Mouse (Mus musculus): ENCODE results near the gene AW011738. TPM values are rescaled to one million over a fixed set of nuclear protein-coding genes. Genes with fewer than 3 reads are reported as not detected.
A peak's percentile ranks its signal among the peaks of the same experiment; 100 is the strongest.

The AW011738 gene
- polyA plus RNA-seq, 1 experiment = 0.89 TPM

DNA sequence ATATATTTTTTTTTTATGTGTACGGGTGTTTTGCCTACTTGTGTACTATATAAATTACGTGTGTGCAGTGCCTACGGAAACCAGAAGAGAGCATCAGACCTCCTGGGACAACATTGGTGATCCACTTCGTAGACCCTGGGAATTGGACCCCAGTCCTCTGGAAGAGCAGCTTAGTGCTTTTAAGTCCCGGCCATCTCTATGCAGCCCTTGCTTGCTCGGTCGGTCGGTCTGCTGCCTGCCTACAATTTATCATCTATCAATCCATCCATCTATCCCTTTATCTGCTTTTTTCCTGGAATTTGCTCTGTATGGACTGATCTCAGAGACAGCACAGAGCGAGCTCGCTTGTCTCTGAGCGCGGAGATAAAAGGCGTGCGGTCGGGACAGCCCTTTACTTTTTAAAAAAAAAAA lies 32.3 kb downstream of the AW011738 start:
- peaks cover 37% of the 10 kb centered on the region for H3K4me1 ChIP-seq
- no peak for TF ChIP-seq GATA1 (IDR thresholded peaks at IDR 0.05; ENCODE audit: borderline replicate concordance, low read length)
- TF ChIP-seq FLI1 (IDR thresholded peaks at IDR 0.05; ENCODE audit: low read length) = no peak
- peak overlapping the region; percentile 95 for H3K4me3 ChIP-seq (replicated peaks)
- no peaks in the 10 kb centered on the region for H3K9me3 ChIP-seq
- H3K27me3 ChIP-seq (replicated peaks) = peaks cover 7% of the 10 kb centered on the region
- peaks cover 61% of the 10 kb centered on the region for H3K36me3 ChIP-seq (replicated peaks; ENCODE audit: low read length)

DNA sequence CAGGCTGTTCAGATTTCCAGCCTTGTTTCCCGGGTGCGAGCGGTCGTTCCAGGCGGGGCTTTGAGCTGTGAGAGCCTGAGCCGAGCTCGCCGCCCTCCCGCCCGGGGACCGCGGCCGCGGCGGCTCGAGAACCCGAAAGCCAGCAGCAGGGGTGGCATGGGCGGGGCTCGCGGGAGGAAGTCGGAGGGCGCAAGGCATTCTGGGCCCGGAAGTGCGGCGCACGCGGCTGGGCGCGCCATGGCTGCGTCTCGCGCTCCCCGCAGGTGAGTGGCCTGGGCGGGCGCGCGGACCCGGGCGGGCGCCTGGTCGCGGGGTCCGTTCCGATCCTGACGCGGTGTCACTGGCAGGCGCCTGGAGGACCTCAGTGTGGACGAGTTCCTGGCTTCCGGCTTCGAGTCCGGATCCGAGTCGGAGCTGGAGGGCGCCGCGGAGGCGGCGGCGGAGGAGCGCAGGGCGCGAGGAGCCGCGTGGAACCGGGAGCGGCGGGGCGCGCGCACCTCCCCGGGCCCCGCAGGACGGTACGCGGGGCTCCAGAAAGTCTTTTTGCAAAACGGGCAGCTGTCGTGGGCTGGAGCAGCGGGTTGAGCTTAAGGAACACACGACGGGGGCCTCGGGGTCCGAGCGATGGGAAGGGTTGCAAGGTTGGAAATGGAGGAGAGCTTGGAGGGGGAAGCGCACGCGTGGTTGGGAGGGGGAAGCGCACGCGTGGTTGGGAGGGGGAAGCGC lies 32.9 kb downstream of the AW011738 start, which contains the start of gene Noc2l:
Gene Noc2l, plus strand, starts transcription at position 203 of the 726 bp plus-strand sequence.
- Histone ChIP-seq H3K36me3 (replicated peaks; ENCODE audit: low read length) (peaks cover 61% of the 10 kb centered on the region), H3K27me3 (replicated peaks) (peaks cover 7% of the 10 kb centered on the region), H3K9me3 (no peaks in the 10 kb centered on the region), H3K4me3 (replicated peaks) (peak within 1 kb of the TSS; percentile 96), H3K4me1 (peaks cover 37% of the 10 kb centered on the region)
- TF ChIP-seq GATA1 (IDR thresholded peaks at IDR 0.05; ENCODE audit: borderline replicate concordance, low read length) (no peak), FLI1 (IDR thresholded peaks at IDR 0.05; ENCODE audit: low read length) (peak; percentile 46; the same call in 1 of the 2 replicates)

DNA sequence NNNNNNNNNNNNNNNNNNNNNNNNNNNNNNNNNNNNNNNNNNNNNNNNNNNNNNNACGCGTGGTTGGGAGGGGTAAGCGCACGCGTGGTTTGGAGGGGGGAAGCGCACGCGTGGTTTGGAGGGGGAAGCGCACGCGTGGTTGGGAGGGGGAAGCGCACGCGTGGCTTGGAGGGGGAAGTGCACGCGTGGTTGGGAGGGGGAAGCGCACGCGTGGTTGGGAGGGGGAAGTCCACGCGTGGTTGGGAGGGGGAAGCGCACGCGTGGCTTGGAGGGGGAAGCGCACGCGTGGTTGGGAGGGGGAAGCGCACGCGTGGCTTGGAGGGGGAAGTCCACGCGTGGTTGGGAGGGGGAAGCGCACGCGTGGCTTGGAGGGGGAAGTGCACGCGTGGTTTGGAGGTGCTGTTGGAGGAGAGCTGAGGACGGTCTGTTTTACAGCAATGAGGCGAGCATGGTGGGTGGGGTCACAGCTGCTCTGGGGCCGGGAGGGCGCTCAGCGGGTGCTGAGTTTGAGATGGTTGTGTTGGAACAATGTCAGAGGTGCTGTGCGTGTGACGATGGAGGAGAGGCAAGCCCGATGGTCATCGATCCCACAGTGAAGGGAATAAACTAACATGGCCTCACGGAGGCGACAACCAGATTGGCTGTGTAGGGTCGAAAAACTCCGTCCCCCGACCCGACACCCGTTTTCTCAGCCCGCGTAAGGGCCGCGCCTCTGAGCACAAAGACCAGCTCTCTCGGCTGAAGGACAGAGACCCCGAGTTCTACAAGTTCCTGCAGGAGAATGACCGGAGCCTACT lies 33.7 kb downstream of the AW011738 start:
- TF ChIP-seq GATA1 (IDR thresholded peaks at IDR 0.05; ENCODE audit: borderline replicate concordance, low read length) = no peak
- TF ChIP-seq FLI1 (IDR thresholded peaks at IDR 0.05; ENCODE audit: low read length) = no peak
- Histone ChIP-seq H3K4me1 (peaks cover 37% of the 10 kb centered on the region), H3K27me3 (replicated peaks) (peaks cover 7% of the 10 kb centered on the region), H3K36me3 (replicated peaks; ENCODE audit: low read length) (peaks cover 61% of the 10 kb centered on the region), H3K9me3 (no peaks in the 10 kb centered on the region), H3K4me3 (replicated peaks) (peak overlapping the region; percentile 92)

DNA sequence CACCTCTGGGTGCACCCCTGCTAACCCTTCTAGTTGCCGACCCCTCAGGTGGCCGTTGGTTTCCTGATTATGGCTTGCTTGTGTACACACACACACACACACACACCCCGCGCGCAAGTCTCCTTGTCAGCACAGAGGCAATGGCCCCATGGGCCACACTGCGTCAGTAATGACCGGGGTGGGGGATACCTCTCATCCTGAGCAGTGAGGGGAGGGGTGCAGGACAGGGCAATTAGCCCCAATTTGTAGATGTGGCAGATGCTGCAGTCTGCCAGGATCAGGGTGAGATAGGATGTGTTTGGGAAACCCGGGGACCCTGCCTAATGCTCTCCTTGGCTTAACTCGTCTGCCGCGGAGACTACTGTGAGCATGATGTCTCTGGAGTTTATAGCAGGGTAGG lies 46.5 kb downstream of the AW011738 start:
- no peak for TF ChIP-seq FLI1 (IDR thresholded peaks at IDR 0.05; ENCODE audit: low read length)
- TF ChIP-seq GATA1 (IDR thresholded peaks at IDR 0.05; ENCODE audit: borderline replicate concordance, low read length) = no peak
- Histone ChIP-seq H3K9me3 (no peaks in the 10 kb centered on the region), H3K4me1 (peaks cover 22% of the 10 kb centered on the region), H3K27me3 (replicated peaks) (peaks cover 8% of the 10 kb centered on the region), H3K36me3 (replicated peaks; ENCODE audit: low read length) (peaks cover 64% of the 10 kb centered on the region), H3K4me3 (replicated peaks) (no peak overlapping the region)

DNA sequence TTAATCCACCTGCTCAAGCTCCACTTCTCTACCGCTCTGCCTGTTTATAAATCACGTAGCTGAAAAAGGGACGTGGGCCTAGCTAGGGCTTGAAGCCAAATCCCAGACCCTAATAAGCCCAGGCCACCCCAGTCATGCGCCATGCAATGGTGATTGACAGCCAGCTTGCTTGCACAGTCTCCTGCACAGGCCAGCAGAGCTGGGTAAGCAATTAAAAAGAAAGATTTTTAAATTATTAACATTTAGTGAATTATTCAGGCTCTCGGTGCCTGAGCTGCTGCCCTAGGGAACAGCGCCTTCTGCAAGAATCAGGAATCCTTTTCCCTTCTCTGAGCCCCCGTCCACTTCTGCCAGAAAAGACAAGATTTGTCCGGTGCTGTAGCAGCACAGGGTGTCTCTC lies 48.0 kb downstream of the AW011738 start:
- H3K4me1 ChIP-seq = peaks cover 33% of the 10 kb centered on the region
- H3K4me3 ChIP-seq (replicated peaks) = no peak overlapping the region
- TF ChIP-seq GATA1 (IDR thresholded peaks at IDR 0.05; ENCODE audit: borderline replicate concordance, low read length) = no peak
- no peak for TF ChIP-seq FLI1 (IDR thresholded peaks at IDR 0.05; ENCODE audit: low read length)
- peaks cover 50% of the 10 kb centered on the region for H3K36me3 ChIP-seq (replicated peaks; ENCODE audit: low read length)
- no peaks in the 10 kb centered on the region for H3K9me3 ChIP-seq
- H3K27me3 ChIP-seq (replicated peaks) = peaks cover 20% of the 10 kb centered on the region

GRCm38 (mm10) chr4:156252140-156252539 lies 49.0 kb downstream of the AW011738 start:
- TF ChIP-seq FLI1 (IDR thresholded peaks at IDR 0.05; ENCODE audit: low read length) (no peak), GATA1 (IDR thresholded peaks at IDR 0.05; ENCODE audit: borderline replicate concordance, low read length) (no peak)
- H3K36me3 ChIP-seq (replicated peaks; ENCODE audit: low read length) = peaks cover 40% of the 10 kb centered on the region
- H3K9me3 ChIP-seq = no peaks in the 10 kb centered on the region
- H3K27me3 ChIP-seq (replicated peaks) = peaks cover 20% of the 10 kb centered on the region
- H3K4me3 ChIP-seq (replicated peaks) = no peak overlapping the region
- peaks cover 33% of the 10 kb centered on the region for H3K4me1 ChIP-seq

DNA sequence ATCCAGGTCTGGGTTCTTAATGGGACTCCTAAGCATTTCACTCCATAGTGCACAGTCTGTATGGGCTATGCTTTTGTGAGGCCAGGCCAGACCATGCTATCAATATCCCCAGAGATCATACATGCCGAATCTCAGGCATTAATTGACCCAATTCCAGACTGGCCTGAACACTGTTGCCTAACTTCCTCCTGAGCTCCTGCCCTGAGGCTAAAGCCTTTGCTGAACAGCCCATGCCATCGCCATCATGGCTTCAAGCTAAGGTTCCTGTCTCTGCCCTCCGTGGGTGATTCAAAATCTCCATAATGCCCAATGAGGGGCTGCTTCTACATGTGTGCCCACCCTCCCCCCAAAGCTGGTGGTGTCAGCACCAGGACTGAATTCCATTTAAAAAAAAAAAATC lies 49.5 kb downstream of the AW011738 start:
- Histone ChIP-seq H3K4me1 (peaks cover 33% of the 10 kb centered on the region), H3K4me3 (replicated peaks) (no peak overlapping the region)
- TF ChIP-seq FLI1 (IDR thresholded peaks at IDR 0.05; ENCODE audit: low read length) (no peak), GATA1 (IDR thresholded peaks at IDR 0.05; ENCODE audit: borderline replicate concordance, low read length) (no peak)

DNA sequence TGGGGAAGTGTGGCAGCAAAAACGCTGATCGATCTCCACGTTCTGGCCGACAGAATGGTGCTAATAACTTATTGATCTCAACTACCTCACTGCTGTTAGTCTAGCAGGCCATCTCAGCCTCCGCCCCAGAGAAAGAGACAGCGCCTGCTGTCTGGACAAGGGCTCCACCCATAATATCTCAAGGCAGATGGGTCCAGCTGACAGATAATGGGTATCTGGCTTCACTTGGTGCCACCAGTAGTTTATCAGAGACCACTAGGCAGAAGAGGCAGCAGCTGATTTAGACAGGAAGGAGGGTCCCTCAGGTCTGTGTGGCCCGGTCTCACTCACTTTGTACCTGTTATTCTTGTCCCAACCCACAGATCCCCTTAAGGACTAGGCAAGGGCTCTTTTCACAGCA lies 49.9 kb downstream of the AW011738 start:
- H3K4me3 ChIP-seq (replicated peaks) = no peak overlapping the region
- peaks cover 20% of the 10 kb centered on the region for H3K27me3 ChIP-seq (replicated peaks)
- no peaks in the 10 kb centered on the region for H3K9me3 ChIP-seq
- no peak for TF ChIP-seq GATA1 (IDR thresholded peaks at IDR 0.05; ENCODE audit: borderline replicate concordance, low read length)
- no peak for TF ChIP-seq FLI1 (IDR thresholded peaks at IDR 0.05; ENCODE audit: low read length)
- peaks cover 31% of the 10 kb centered on the region for H3K36me3 ChIP-seq (replicated peaks; ENCODE audit: low read length)
- H3K4me1 ChIP-seq = peaks cover 33% of the 10 kb centered on the region

More for the DNA sequence above, 49.5 kb downstream of the AW011738 start:
- Histone ChIP-seq H3K9me3 (no peaks in the 10 kb centered on the region), H3K27me3 (replicated peaks) (peaks cover 20% of the 10 kb centered on the region), H3K36me3 (replicated peaks; ENCODE audit: low read length) (peaks cover 35% of the 10 kb centered on the region)

- TF ChIP-seq GATA1 (IDR thresholded peaks at IDR 0.05; ENCODE audit: borderline replicate concordance, low read length) (no peak), FLI1 (IDR thresholded peaks at IDR 0.05; ENCODE audit: low read length) (no peak)
- H3K4me1 ChIP-seq = peaks cover 33% of the 10 kb centered on the region
- peaks cover 20% of the 10 kb centered on the region for H3K27me3 ChIP-seq (replicated peaks)
- peak overlapping the region; percentile 86 for H3K4me3 ChIP-seq (replicated peaks)
- H3K36me3 ChIP-seq (replicated peaks; ENCODE audit: low read length) = peaks cover 16% of the 10 kb centered on the region
- no peaks in the 10 kb centered on the region for H3K9me3 ChIP-seq
Measured at GRCm38 (mm10) chr4:156254361-156255077, 51.4 kb downstream of the AW011738 start.

Other genes with a start within 250 kb of the AW011738 start
- gene C1qtnf12, start 241.0 kb upstream of the AW011738 start, polyA plus RNA-seq (2012; ENCODE audit: insufficient read depth, low replicate concordance) = 30.2 and 64.1 TPM in 2 replicates
- gene B3galt6, start 210.7 kb upstream of the AW011738 start, polyA plus RNA-seq (2012; ENCODE audit: insufficient read depth, low replicate concordance) = 3.3 and 5.3 TPM in 2 replicates
- 29.6 and 45.2 TPM in 2 replicates for gene Sdf4, start 210.4 kb upstream of the AW011738 start, polyA plus RNA-seq (2012; ENCODE audit: insufficient read depth, low replicate concordance)
- 2.3 and 9.4 TPM in 2 replicates for gene Tnfrsf4, start 189.5 kb upstream of the AW011738 start, polyA plus RNA-seq (2012; ENCODE audit: insufficient read depth, low replicate concordance)
- gene Tnfrsf18, start 177.1 kb upstream of the AW011738 start, polyA plus RNA-seq (2012; ENCODE audit: insufficient read depth, low replicate concordance) = 2.9 TPM in 1 of 2 replicates, not detected in the other
- not detected in 2 replicates for gene Ttll10, start 143.9 kb upstream of the AW011738 start, polyA plus RNA-seq (2012; ENCODE audit: insufficient read depth, low replicate concordance)
- 1.6 and 2.1 TPM in 2 replicates for gene 9430015G10Rik, start 93.3 kb upstream of the AW011738 start, polyA plus RNA-seq (2012; ENCODE audit: insufficient read depth, low replicate concordance)
- gene Rnf223, start 72.8 kb upstream of the AW011738 start, polyA plus RNA-seq (2012; ENCODE audit: insufficient read depth, low replicate concordance) = 0.83 and 1.3 TPM in 2 replicates
- gene Agrn, start 5.8 kb upstream of the AW011738 start, polyA plus RNA-seq (2012; ENCODE audit: insufficient read depth, low replicate concordance) = 0.71 and 2.3 TPM in 2 replicates
- 48.7 TPM in 1 of 2 replicates, not detected in the other for gene Isg15, start 2.5 kb upstream of the AW011738 start, polyA plus RNA-seq (2012; ENCODE audit: insufficient read depth, low replicate concordance)
- gene Perm1, start 12.6 kb downstream of the AW011738 start, polyA plus RNA-seq (2012; ENCODE audit: insufficient read depth, low replicate concordance) = not detected in 2 replicates
- 16.1 and 21.9 TPM in 2 replicates for gene Plekhn1, start 31.6 kb downstream of the AW011738 start, polyA plus RNA-seq (2012; ENCODE audit: insufficient read depth, low replicate concordance)
- gene Noc2l, start 32.7 kb downstream of the AW011738 start, polyA plus RNA-seq (2012; ENCODE audit: insufficient read depth, low replicate concordance) = 9.1 and 29.6 TPM in 2 replicates
- 2.5 TPM in 1 of 2 replicates, not detected in the other for gene Samd11, start 52.4 kb downstream of the AW011738 start, polyA plus RNA-seq (2012; ENCODE audit: insufficient read depth, low replicate concordance)
- gene Vmn2r-ps159, start 127.8 kb downstream of the AW011738 start, polyA plus RNA-seq (2012; ENCODE audit: insufficient read depth, low replicate concordance) = not detected in 2 replicates